Mouse (Mus musculus): ENCODE data around the gene Lancl1. TPM values are rescaled to one million over a fixed set of nuclear protein-coding genes. Genes with fewer than 3 reads are reported as not detected.

The Lancl1 gene
- total and polyA plus RNA-seq, 3 experiments: 29.3 to 50.3 TPM; not detected in 1

GRCm38 (mm10) chr1:67061456-67062085, 22.9 kb upstream of the Lancl1 start:
- H3K9me3 ChIP-seq (replicated peaks; ENCODE audit: insufficient read depth, low read length): no peaks in the 10 kb centered on the region
- no peaks in the 10 kb centered on the region for H3K4me1 ChIP-seq (ENCODE audit: control insufficient read depth in 1 of 2, insufficient read depth in 2 of 2, low read length in 2 of 2)
- no peak overlapping the region for H3K27ac ChIP-seq (ENCODE audit: control insufficient read depth, low read depth, low read length)
- DNase-seq (ENCODE audit: low read depth, low spot score): peak; percentile 77
- H3K4me3 ChIP-seq (ENCODE audit: control insufficient read depth in 1 of 2, insufficient read depth in 1 of 2, low read depth in 2 of 2, low read length in 2 of 2): no peak overlapping the region
- no peak overlapping the region for H3K9ac ChIP-seq (ENCODE audit: control insufficient read depth, low read depth, low read length, poor library complexity, severe bottlenecking)
- TF ChIP-seq RAD21 (IDR thresholded peaks at IDR 0.05; ENCODE audit: low read depth, low read length): peak; percentile 50
- TF ChIP-seq ZC3H11A (IDR thresholded peaks at IDR 0.05; ENCODE audit: low read depth, low read length): peak; percentile 33
- TF ChIP-seq CTCF (IDR thresholded peaks at IDR 0.05 in 2 of 3, conservative IDR thresholded peaks at IDR 0.05 in 1 of 3; ENCODE audit: control insufficient read depth in 1 of 3, insufficient read depth in 1 of 3, low read depth in 2 of 3, low read length in 3 of 3, poor library complexity in 1 of 3, severe bottlenecking in 1 of 3): peak; percentile 72 to 91 (median 75)
- no peak for TF ChIP-seq MAFK (IDR thresholded peaks at IDR 0.05; ENCODE audit: borderline replicate concordance, low read depth, low read length)
- peak; percentile 73 for TF ChIP-seq SMC3 (IDR thresholded peaks at IDR 0.05; ENCODE audit: low read depth, low read length)
- no peak for TF ChIP-seq MYC (IDR thresholded peaks at IDR 0.05; ENCODE audit: low read depth, low read length)
- H3K79me2 ChIP-seq (ENCODE audit: control insufficient read depth, insufficient read depth, low read length, poor library complexity): no peaks in the 10 kb centered on the region
- H3K36me3 ChIP-seq (ENCODE audit: control insufficient read depth in 1 of 2, insufficient read depth in 2 of 2, low read length in 2 of 2): no peaks in the 10 kb centered on the region
- 0 out of 4 replicates have a peak, but pooled peaks cover 0 to 1% of the 10 kb centered on the region in 2 experiments for H3K27me3 ChIP-seq (ENCODE audit: control insufficient read depth in 1 of 2, insufficient read depth in 2 of 2, low read length in 2 of 2)

- no peak overlapping the region for H3K4me3 ChIP-seq (ENCODE audit: control insufficient read depth in 1 of 2, insufficient read depth in 1 of 2, low read depth in 2 of 2, low read length in 2 of 2)
- H3K9me3 ChIP-seq (replicated peaks; ENCODE audit: insufficient read depth, low read length): no peaks in the 10 kb centered on the region
- H3K4me1 ChIP-seq (ENCODE audit: control insufficient read depth in 1 of 2, insufficient read depth in 2 of 2, low read length in 2 of 2): no peaks in the 10 kb centered on the region
- TF ChIP-seq BHLHE40 (IDR thresholded peaks at IDR 0.05; ENCODE audit: borderline replicate concordance, low read depth, low read length) (no peak), TAL1 (IDR thresholded peaks at IDR 0.05; ENCODE audit: low read length) (no peak), SIN3A (IDR thresholded peaks at IDR 0.05; ENCODE audit: low read length) (no peak), ZMIZ1 (IDR thresholded peaks at IDR 0.05; ENCODE audit: low read depth, low read length) (no peak), MEF2A (IDR thresholded peaks at IDR 0.05; ENCODE audit: extremely low read depth, insufficient replicate concordance, low read depth, low read length, poor library complexity, severe bottlenecking) (no peak), USF2 (IDR thresholded peaks at IDR 0.05; ENCODE audit: borderline replicate concordance in 1 of 2, insufficient read depth in 1 of 2, low read depth in 1 of 2, low read length in 2 of 2) (no peak), NELFE (IDR thresholded peaks at IDR 0.05; ENCODE audit: low read depth, low read length) (no peak), MAFK (IDR thresholded peaks at IDR 0.05; ENCODE audit: borderline replicate concordance, low read depth, low read length) (no peak), POLR2AphosphoS5 (IDR thresholded peaks at IDR 0.05; ENCODE audit: borderline replicate concordance, low read depth, low read length) (no peak), KAT2A (conservative IDR thresholded peaks at IDR 0.05; ENCODE audit: low read depth, low read length) (no peak), JUND (IDR thresholded peaks at IDR 0.05; ENCODE audit: low read depth, low read length) (no peak), MAX (IDR thresholded peaks at IDR 0.05; ENCODE audit: low read length) (no peak)
- H3K79me2 ChIP-seq (ENCODE audit: control insufficient read depth, insufficient read depth, low read length, poor library complexity): no peaks in the 10 kb centered on the region
- no peak overlapping the region for H3K9ac ChIP-seq (ENCODE audit: control insufficient read depth, low read depth, low read length, poor library complexity, severe bottlenecking)
- H3K27me3 ChIP-seq (ENCODE audit: control insufficient read depth in 1 of 2, insufficient read depth in 2 of 2, low read length in 2 of 2): peaks cover 0 to 1% of the 10 kb centered on the region in 2 experiments; a peak in 2 of 4 replicates
- no peak overlapping the region for H3K27ac ChIP-seq (ENCODE audit: control insufficient read depth, low read depth, low read length)
- no peak for DNase-seq (ENCODE audit: low read depth, low spot score)
- no peaks in the 10 kb centered on the region for H3K36me3 ChIP-seq (ENCODE audit: control insufficient read depth in 1 of 2, insufficient read depth in 2 of 2, low read length in 2 of 2)
Measured at GRCm38 (mm10) chr1:67055816-67056215, 17.1 kb upstream of the Lancl1 start.

All from MEL (cell line).